Mouse (Mus musculus) left cerebral cortex, postnatal 4 days (tissue): ENCODE data around the gene Syngr2. TPM values are rescaled to one million over a fixed set of nuclear protein-coding genes. Genes with fewer than 3 reads are reported as not detected.
"Not testable (repeated sequence)": the region's sequence is repeated elsewhere in the genome, so short reads cannot be mapped to it uniquely, and the experiment has no call there.

Experiments
- DNase-seq: peaks from one replicate; pipeline ENCODE4 v3.0.0-alpha.2; 2022
- intact Hi-C: fragments of 180-260 bp; cut with DNase I; formaldehyde crosslinking; loops from one replicate; pipeline ENCODE4 v1.15.1; 2025
- total RNA-seq, 2 experiments: library from RNA; stranded (reverse); gene quantifications; 2 replicates each; pipeline ENCODE4 v1.2.3; 2021

Gene Syngr2
- total RNA-seq, 2 experiments from 2014 or later: 9.2 to 14.1 TPM

DNA sequence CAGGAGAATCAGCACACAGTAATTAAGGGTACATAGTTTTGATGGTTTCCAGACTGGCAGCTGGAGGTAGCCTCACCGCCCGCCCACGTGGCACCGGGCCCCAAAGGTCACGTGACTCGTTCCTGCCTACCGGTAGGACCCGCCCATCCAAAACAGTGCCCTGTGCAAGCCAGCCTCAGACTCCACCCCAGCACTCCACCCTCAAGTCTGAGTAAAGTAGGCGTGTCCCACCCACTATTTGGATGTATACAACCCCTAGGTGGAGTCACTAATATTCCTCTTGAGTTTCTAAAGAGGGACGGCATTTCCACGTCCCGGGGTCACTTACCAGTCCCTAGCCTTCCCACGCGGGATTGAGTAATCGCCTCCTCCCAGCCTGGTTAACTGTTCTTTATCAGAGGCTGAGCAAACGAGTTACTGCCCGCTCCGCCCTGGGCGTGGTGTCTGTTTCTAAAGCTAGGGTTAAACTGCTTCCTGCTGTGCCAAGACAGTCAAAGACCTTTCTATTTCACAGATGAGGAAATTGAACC, 28.8 kb upstream of the Syngr2 start:
- peak; percentile 58 for DNase-seq
- intact Hi-C loops: no loop called here

- peak; percentile 51 for DNase-seq
- intact Hi-C loops: no loop called here
Observed at GRCm38 (mm10) chr11:117781199-117781821, 28.2 kb upstream of the Syngr2 start.

GRCm38 (mm10) chr11:117781993-117782704, 27.3 kb upstream of the Syngr2 start, which contains the start of the genes Tmc8 and Tmc6:
Gene Tmc8 (plus strand): TSS chr11:117782076.
Gene Tmc6 (minus strand): TSS chr11:117782198.
- no peak for DNase-seq
- intact Hi-C loops: no loop called here

GRCm38 (mm10) chr11:117782705-117783034, 26.8 kb upstream of the Syngr2 start:
- intact Hi-C loops: no loop called here
- DNase-seq: no peak

- DNase-seq: peak; percentile 77
- intact Hi-C loops: no loop called here
Observed at GRCm38 (mm10) chr11:117783089-117783488, 26.4 kb upstream of the Syngr2 start.

GRCm38 (mm10) chr11:117783683-117784309, 25.7 kb upstream of the Syngr2 start:
- intact Hi-C loops: no loop called here
- no peak for DNase-seq

DNA sequence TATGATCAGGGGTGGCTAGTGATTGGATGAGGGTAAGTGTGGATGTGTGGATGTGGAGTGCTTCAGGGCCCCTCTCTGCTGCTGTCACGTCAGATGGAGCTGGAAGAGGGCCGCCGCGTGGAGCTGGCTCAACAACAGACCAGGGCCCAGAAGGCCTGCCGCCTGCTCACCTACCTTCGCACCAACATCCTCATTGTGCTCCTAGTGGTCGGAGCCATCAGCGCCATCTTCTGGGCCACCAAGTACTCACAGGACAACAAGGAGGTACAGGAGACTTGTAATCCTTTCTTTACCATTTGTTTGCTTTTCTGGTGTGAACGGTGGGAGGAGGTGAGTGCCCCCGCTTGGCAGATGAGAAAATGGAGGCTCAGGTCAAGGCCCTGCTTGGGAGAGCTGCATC, 23.2 kb upstream of the Syngr2 start:
- peak; percentile 76 for DNase-seq
- intact Hi-C loops: no loop called here

GRCm38 (mm10) chr11:117788481-117788880, 21.0 kb upstream of the Syngr2 start:
- intact Hi-C loops, DNase-seq: not testable (repeated sequence)

DNA sequence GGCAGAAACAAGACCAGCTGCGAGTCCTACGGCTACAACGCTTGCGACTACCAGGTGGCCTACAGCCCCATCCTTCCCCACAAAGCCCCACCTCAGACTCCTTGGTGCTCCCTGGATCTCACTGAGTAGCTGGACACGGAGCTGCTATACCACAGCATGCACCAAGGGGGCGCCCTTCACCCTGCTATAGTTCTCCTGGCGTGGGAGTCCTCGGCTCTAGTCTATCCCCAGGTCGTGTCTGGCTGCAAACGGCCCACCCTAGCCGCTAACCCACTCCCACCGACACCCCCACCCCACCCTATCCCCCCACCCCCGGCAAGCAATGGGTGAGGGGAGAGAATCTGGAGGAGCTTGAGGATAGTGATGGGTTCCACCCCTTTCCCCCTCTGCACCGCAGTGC, 19.2 kb upstream of the Syngr2 start:
- intact Hi-C loops: no loop called here
- peak; percentile 58 for DNase-seq

DNA sequence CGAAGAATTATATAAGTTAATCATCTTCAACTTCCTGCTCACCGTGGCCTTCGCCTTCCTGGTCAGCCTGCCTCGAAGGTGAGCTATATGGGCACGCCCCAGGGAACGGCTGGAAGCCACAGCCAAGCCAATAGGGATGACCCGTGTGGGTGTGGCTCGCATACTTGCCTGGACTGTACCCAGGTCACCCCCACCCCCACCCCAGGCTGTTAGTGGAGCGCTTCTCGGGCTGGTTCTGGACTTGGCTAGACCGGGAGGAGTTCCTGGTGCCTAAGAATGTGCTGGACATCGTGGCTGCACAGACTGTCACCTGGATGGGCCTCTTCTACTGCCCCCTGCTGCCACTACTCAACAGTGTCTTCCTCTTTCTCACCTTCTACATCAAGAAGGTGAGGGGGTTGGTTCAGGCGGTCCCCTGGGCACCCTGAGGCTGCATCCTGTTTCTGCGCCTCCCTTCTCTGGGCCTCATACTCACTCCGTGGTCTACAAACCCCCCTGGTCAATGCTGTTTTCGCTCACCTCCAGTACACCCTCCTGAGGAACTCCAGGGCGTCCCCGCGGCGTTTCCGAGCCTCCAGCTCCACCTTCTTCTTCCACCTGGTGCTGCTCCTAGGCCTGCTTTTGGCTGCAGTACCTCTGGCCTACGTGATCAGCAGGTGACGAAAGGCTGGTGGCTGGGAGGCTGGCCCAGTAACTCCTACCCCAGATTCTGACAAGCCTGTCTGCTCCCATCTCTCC, 18.6 kb upstream of the Syngr2 start:
- DNase-seq: no peak
- intact Hi-C loops: no loop called here

GRCm38 (mm10) chr11:117791441-117791761, 18.1 kb upstream of the Syngr2 start:
- intact Hi-C loops: no loop called here
- DNase-seq: no peak

GRCm38 (mm10) chr11:117792281-117792888, 17.1 kb upstream of the Syngr2 start:
- no peak for DNase-seq
- intact Hi-C loops: no loop called here

- intact Hi-C loops: no loop called here
- DNase-seq: no peak
Observed at GRCm38 (mm10) chr11:117794035-117794551, 15.4 kb upstream of the Syngr2 start.

- no peak for DNase-seq
- intact Hi-C loops: no loop called here
Observed at GRCm38 (mm10) chr11:117796954-117797353, 12.5 kb upstream of the Syngr2 start.

DNA sequence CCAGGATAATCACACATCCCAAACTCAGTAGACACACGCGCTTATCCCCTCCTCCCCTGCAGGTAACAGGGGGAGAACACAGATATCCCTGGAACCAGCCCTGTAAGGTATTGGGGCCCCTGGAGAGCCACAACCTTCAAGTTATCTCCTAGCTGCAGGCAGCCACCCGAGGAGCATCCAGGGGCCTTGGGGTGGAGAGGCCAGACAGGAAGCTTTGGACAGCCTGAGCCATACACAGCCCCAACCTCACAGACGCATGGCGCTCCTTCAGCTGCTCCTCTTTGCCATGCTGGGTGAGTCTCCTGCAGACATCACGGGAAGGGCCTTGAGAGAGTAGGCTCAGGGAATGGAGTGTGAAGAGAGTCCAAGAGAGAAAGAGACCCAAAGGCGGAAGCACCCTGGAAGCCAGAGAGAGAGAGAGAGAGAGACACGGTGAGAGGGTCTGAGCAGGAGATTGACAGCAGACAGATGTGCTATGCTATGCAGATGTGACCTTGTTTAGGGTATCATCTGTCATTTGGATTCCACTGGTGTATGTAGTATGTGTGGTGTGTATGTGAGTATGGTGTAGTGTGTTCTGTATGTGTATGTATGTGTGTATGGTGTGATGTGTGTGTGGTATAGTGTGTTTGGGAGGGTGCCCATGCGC, 11.8 kb upstream of the Syngr2 start, which contains the start of gene 6030468B19Rik:
Gene 6030468B19Rik, plus strand, starts transcription at position 150 of the 649 bp plus-strand sequence.
- intact Hi-C loops: no loop called here
- DNase-seq: no peak

DNA sequence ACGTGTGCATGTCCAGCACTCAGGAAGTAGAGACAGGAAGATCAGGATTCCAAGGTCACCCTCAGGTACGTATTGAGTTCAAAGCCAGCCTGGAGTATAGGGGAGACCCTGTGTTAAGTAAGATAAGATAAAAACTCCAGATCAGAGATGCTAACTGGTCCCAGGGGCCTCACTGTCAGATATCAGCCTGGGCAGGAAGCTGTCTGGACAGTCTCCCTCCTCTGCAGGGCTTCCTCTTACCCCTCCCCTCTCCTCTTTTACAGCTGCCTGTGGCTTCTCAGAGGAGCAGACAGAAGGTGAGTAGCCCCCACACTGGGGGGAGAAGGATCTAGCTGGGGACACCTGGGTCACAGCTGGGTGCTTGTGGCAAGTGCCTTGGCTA, 11.3 kb upstream of the Syngr2 start:
- DNase-seq: no peak
- intact Hi-C loops: no loop called here

GRCm38 (mm10) chr11:117799174-117799573, 10.3 kb upstream of the Syngr2 start:
- intact Hi-C loops: no loop called here
- DNase-seq: no peak

GRCm38 (mm10) chr11:117800038-117800437, 9.4 kb upstream of the Syngr2 start:
- DNase-seq: no peak
- intact Hi-C loops: no loop called here

DNA sequence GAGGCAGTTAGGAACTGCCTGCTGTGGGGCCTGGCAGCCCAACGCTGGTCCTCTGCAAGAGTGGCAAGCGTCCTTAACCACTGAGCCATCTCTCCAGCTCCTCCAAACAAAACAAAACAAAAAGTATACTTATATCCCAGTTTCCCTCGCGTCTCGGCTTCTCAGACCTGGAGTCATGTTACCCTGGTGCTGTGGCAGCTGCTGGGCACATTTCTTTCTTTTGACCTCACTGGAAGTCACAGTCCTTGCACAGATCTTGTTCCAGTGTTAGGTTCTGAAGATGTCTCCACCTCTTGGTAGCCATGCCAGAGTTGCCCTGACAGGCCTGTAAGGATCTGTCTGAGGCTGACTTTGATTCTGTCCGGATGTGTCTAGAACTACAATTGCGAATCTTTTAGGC, 7.8 kb upstream of the Syngr2 start:
- intact Hi-C loops: no loop called here
- DNase-seq: no peak

DNA sequence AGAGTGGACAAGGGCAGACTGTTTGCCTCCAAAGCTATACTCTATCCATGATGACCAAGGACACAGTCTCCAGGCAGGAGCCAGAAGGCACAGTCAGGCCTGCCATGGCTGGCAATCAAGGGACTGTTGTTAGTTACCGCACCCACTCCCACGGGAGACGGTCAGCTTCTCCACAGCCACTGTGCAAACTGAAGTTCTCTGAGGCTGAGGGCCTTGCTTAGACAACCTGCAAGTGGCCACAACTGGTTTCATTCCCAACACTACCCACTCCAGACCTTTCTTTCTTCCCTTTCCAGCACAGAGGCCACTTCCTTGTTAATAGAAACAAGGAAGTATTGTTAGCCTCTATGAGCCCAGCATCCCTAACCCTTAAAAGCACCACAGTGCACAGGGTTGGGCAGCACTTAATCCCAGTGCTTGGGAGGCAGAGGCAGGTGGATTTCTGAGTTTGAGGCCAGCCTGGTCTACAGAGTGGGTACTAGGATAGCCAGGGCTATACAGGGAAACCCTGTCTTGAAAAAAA, 6.2 kb upstream of the Syngr2 start:
- intact Hi-C loops: no loop called here
- DNase-seq: no peak
